Mouse (Mus musculus) telencephalon, adult 2 months (tissue): Measurements from ENCODE around the gene Kprp.
"Not testable (repeated sequence)": the region's sequence is repeated elsewhere in the genome, so short reads cannot be mapped to it uniquely, and the experiment has no call there.

Source experiments
- DNase-seq: peaks from one replicate; pipeline ENCODE4 v3.0.0-alpha.2; 2011; ENCODE audit warnings: low read depth, low spot score

The Kprp gene

GRCm38 (mm10) chr3:92827108-92827507 is at the start of gene Kprp:
Kprp (minus strand) TSS chr3:92827247.
- DNase-seq = no peak

- peak; percentile 10 for DNase-seq
These were observed 47.1 kb upstream of the Kprp start for GRCm38 (mm10) chr3:92874180-92874579.

GRCm38 (mm10) chr3:92870116-92870515 is 43.1 kb upstream of the Kprp start, which contains the start of gene 2310050C09Rik:
2310050C09Rik (minus strand) TSS chr3:92870216.
- DNase-seq = no peak

GRCm38 (mm10) chr3:92851186-92851585 is 24.1 kb upstream of the Kprp start, which contains the start of gene Lce1l:
Lce1l (minus strand) TSS chr3:92851286.
- DNase-seq = no peak

- DNase-seq = no peak
These were observed 1.2 kb downstream of the Kprp start for GRCm38 (mm10) chr3:92825808-92826207.

GRCm38 (mm10) chr3:92816036-92816435 is 11.0 kb downstream of the Kprp start:
- DNase-seq = not testable (repeated sequence)

- DNase-seq = no peak
These were observed 11.5 kb downstream of the Kprp start for GRCm38 (mm10) chr3:92815581-92815980.

GRCm38 (mm10) chr3:92807791-92808190 is 19.3 kb downstream of the Kprp start, which contains the start of gene Lce1k:
Lce1k (minus strand) TSS chr3:92807891.
- DNase-seq = no peak

- DNase-seq = no peak
These were observed 36.6 kb downstream of the Kprp start, which contains the start of gene Lce1j for GRCm38 (mm10) chr3:92790414-92790813. Lce1j (minus strand) TSS chr3:92790514.

- no peak for DNase-seq
These were observed 48.2 kb downstream of the Kprp start, which contains the start of gene Lce1i for GRCm38 (mm10) chr3:92778799-92779198. Lce1i (minus strand) TSS chr3:92778899.
